Mouse (Mus musculus): Measurements from ENCODE around the gene Cdh18.

DNA sequence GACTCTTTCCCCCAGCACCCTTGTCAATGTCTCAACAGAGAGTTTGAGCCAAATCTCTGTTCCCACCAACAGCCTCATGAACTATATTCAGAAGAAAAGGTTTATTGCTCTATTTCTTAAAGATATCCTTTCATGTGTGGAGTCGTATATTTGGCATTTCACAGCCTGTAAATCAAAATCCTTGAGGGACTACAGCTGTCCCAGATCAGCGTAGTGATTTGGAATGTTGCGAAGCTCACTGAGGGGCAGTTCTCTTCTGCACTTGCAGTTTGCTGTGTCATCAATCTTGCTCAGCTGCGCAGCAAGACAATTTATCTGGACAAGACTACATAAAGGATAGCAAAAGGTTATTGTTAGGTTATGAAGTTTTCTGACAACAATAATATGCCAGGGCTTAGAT lies 385.5 kb downstream of the Cdh18 start:
- no peak for TF ChIP-seq CTCF (IDR thresholded peaks at IDR 0.05; ENCODE audit: control insufficient read depth, insufficient read depth, low read length)
- no peak for TF ChIP-seq POLR2A (IDR thresholded peaks at IDR 0.05; ENCODE audit: borderline replicate concordance, control insufficient read depth, low read depth, low read length)
